Mouse (Mus musculus) ES-E14 (cell line): ENCODE data around the gene Acp5.
"Not testable (repeated sequence)": the region's sequence is repeated elsewhere in the genome, so short reads cannot be mapped to it uniquely, and the experiment has no call there.

Source experiments
- HCFC1 ChIP-seq: IDR thresholded peaks from 2 replicates; pipeline ENCODE4 v1.6.1; 2012; ENCODE audit warnings: low read length, inconsistent platforms, borderline replicate concordance; ENCODE audit not compliant: insufficient read depth
- MAFK ChIP-seq: IDR thresholded peaks from 2 replicates; pipeline ENCODE4 v1.6.1; 2014; ENCODE audit warnings: mild to moderate bottlenecking, low read depth, low read length, inconsistent platforms; ENCODE audit not compliant: insufficient read depth
- ZC3H11A ChIP-seq: IDR thresholded peaks from 2 replicates; pipeline ENCODE4 v1.6.1; 2012; ENCODE audit warnings: low read depth, mild to moderate bottlenecking, inconsistent platforms, low read length, borderline replicate concordance

- TF ChIP-seq HCFC1, ZC3H11A, MAFK: not testable (repeated sequence)
Observed at GRCm38 (mm10) chr9:22150249-22150693, 14.8 kb upstream of the Acp5 start.
